Mouse (Mus musculus): ENCODE measurements around the gene Tbc1d21.

Gene Tbc1d21

GRCm38 (mm10) chr9:58341795-58342194, 28.5 kb downstream of the Tbc1d21 start:
- no peak for DNase-seq (ENCODE audit: low spot score)

GRCm38 (mm10) chr9:58336650-58337281, 33.5 kb downstream of the Tbc1d21 start:
- DNase-seq (ENCODE audit: low spot score) = no peak

- no peak for DNase-seq (ENCODE audit: low spot score)
Observed at GRCm38 (mm10) chr9:58331276-58331675, 39.0 kb downstream of the Tbc1d21 start.

- no peak for DNase-seq (ENCODE audit: low spot score)
Observed at GRCm38 (mm10) chr9:58330293-58330692, 40.0 kb downstream of the Tbc1d21 start.

DNA sequence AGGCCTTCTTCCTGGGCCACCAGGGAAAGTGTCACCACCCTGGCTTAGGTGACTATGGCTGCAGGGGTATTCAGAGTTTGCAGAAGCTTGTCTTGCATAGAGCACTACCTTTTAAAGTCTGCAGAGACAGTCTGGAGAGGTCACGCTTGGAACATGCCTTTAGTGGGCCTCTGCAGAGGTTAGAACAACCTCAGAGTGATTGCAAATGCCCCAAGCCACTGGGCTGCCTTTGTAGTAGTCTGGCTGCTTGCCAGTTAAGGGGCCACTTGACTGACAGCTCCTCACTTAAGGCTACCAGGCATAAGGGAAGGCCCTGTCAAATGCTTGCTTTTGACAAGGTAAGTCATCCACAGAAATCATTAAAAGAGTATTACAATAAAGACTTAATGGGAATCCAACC, 42.9 kb downstream of the Tbc1d21 start:
- no peak for DNase-seq (ENCODE audit: low spot score)

DNA sequence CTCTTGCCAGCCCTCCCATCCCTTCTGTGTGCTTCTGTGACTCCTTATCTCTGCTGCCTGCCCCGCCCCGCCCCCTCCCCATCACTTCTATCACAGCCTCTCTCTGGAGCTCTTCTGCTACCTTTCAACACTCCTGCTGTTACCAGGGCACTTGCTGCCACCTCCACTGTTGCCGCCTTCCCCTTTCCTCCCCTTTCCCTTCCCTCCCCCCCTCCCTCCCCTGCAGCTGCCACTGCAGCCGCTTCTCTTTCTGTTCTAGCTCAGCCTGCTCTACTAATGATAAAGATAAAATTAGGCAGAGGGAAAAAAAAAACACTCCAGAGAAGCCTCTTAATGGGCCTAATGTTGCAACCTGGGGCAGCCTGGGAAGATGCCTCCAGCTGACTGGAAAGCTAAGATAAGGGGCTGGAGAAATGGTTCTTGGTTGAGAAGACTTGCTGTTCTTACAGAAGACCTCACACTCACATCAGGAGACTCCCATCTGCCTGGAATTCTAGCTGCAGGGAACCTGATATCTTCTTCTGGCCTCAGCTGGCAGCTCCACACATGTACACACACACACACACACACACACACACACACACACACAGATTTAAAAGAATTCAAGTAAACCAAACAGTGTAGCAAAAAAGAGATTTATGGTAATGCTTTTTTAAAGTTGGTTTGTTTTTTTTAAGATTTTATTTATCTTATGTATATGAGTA, 43.6 kb downstream of the Tbc1d21 start:
- no peak for DNase-seq (ENCODE audit: low spot score)

GRCm38 (mm10) chr9:58321681-58322080, 48.6 kb downstream of the Tbc1d21 start:
- no peak for DNase-seq (ENCODE audit: low spot score)

- no peak for DNase-seq (ENCODE audit: low spot score)
Observed at GRCm38 (mm10) chr9:58318317-58318716, 51.9 kb downstream of the Tbc1d21 start.

DNA sequence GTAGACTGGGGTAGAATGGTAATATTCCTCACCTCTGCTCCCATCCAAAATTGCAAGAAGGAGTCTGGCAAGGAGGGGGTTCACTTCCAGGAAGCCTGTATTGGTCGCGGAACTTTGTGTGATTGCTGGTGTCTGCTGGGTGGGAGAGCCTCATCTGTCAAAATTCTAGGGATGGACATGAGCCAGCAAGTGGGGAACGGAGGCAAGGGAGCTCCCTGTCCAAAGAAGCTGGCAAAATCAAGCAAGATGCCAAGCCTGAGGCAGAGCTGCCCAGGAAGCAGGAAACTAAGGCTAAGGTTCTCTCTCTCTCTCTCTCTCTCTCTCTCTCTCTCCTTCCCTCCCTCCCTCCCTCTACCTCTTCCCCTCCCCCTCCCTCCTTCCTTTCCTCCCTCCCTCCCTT, 52.9 kb downstream of the Tbc1d21 start:
- no peak for DNase-seq (ENCODE audit: low spot score)

DNA sequence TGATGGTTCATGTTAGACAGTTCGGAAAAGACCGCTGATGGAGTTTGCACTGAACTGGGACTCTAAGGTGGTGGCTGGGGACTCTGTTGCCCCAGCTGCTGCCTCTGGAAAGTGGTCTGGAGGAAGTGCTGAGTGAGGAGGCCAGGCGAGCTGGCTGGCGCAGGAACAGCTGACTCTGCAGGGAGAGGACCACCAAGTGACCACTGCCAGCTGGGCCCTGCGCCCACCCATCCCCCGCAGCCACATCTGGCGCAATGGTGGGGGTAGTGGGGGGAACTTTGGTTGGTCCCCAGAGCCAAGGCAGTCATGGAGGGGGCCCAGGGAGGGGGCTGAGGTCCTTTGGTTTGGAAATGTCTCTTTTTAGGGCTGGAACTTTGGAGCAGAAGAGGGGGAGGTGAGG, 53.5 kb downstream of the Tbc1d21 start:
- no peak for DNase-seq (ENCODE audit: low spot score)

DNA sequence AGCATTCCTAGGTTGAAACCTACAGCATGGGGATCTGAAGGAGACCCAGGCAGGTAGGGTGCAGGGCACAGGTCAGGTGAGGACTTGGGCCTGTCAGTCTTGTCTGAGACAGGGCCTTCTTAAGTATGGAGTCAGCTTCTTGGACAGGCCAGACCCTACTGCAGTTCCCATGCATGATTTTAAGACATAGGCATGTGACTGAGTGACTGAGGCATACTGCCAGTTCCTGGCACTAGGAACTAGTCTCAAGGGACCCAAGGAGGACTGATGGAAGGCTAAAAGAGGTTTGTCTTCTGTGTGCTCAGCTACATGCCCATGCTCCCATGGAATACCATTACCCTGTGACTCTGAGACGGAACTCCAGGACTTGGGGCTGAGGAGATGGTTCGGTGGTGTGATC, 54.4 kb downstream of the Tbc1d21 start:
- no peak for DNase-seq (ENCODE audit: low spot score)

DNA sequence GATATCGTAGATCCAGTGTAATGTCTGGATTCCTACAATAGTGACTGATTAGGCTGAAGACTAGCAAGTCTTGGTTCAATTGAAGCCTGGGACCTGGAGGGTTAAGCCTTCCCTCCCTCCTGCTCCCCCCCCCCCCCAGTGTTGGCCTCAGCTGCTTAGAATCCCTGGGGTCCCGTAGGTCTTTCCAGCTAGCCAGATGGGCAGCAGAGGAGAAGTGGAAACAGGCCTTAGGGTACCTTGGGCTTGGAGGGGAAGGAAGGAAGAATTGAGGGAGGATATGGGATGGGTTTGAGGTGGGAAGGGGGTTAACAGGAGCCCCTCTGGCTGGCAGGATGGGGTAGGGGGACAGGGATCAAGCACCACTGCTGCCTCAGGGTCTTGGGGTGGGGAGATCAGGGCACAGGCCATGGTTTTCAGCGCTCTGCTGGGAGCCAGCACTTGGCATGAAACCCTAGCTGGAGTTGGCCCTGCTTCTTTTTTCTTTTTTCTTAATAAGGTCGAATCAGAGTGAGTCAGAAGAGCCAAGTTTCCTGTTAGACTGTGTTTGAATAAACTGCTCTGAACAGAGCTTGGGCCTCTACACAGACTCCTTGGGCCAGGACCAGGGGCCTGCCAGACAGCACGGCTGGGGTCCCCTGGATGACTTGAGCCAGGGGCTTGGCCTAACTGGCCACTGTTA, 55.4 kb downstream of the Tbc1d21 start:
- no peak for DNase-seq (ENCODE audit: low spot score)

- DNase-seq (ENCODE audit: low spot score) = no peak
Observed at GRCm38 (mm10) chr9:58312944-58313359, 57.3 kb downstream of the Tbc1d21 start, which contains the start of gene Loxl1. Loxl1 (minus strand) TSS chr9:58313186.

DNA sequence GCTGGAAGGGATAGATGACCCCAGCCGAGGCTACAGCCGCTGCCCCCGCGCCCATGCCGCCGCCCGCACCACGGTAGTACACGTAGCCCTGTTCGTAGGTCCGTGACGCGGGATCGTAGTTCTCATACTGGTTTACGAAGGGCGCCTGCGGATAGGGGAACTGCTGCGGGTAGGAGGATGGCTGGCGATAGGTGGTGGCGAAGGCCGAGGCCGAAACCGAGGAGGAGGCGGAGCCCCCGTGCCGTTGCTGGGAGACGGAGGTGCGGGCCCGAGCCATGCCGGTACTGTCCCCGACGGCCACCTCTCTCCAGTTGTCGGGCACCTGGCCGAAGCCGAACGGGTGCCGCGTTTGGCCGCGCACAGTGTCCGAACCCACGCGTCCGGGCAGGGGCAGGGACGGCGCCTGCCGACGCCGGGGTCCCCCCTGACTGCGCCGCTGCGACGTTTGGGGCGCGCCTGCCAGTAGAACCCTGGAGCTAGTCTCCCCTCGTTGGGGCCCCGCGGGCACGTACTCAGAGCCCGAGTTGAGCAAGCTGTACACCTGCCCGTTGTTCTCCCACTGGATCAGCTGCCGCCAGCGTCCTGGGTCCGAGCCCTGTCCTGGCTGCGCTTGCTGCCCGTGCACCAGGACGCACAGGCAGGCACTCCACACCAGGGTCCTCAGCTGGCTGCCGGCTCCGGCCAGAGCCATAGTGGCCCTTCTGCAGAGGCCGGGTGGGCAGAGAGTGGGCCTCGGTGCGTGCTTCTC, 57.9 kb downstream of the Tbc1d21 start:
- no peak for DNase-seq (ENCODE audit: low spot score)

DNA sequence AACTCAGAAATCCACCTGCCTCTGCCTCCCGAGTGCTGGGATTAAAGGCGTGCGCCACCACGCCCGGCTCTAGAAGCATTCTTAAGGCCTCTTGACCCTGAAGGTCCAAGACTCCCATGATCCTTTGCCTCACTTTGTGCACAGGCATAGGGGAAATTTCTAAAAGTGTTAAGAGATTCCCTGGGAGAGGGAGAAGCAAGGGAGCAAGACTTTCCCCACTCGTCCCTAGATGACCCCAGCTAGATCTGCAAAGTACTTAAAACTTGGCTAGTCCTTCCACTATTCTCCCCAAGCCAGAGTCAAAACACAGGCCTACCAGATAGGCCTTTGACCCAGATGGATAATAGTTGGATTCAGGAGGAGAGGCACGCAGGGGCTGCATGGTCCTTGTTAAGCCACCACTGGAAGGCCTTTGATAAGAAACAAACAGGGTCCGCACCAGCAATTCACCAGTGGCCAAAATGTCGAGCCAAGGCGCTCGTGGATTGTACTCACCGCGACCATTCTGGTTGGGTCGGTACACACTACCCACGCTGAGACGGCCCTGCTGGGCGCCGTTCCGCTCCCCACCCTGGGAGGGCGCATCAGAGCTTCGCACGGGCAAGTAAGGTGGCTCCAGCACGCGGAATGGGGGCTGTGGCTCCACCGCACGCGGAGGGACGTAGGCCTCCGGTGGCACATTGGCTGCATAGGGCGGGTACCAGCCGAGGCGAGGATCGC, 58.9 kb downstream of the Tbc1d21 start:
- DNase-seq (ENCODE audit: low spot score) = no peak

DNA sequence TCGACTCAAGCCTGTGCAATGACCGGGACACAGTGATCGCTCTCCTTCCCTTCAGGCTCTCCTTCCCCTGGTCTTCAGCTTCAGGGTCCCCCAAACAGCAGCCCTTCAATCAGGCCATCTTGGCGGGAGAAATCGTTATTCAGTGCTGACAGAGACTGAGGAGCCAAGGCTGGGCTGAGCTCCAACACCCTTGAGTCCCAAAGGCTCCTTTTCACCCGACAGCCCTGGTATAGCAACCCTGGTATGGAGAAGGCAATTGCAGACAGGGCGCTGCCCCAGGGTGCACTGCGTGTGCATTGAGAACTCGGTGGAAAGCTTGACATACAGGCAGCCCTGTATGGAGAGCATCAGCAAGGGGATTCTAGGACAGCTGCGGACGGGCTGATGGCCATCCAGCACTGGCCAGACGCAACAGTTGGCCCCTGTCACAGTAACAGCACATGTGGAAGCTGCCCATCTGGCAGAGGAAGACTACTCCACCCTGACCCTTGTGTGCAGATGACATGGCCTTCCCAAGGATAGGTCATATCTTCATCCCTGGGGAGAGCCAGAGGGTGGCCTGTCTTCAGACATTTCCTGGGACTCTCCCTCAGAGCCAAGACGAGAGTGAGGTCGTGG, 60.1 kb downstream of the Tbc1d21 start:
- DNase-seq (ENCODE audit: low spot score) = no peak

Data from c-Kit-positive CD71-positive TER-119-positive erythroid progenitor cells, embryonic 14.5 days (primary cell).